Mouse (Mus musculus) neural tube, embryonic 11.5 days (tissue): ENCODE results near the gene Banp. TPM values are rescaled to one million over a fixed set of nuclear protein-coding genes. Genes with fewer than 3 reads are reported as not detected.

Experiments
- ATAC-seq: fragments of 200-750 bp; cut with Nextera tagmentation; 2 replicates; pipeline ENCODE4 v1.8.0; 2017; ENCODE audit warnings: moderate number of reproducible peaks, mild to moderate bottlenecking, moderate TSS enrichment, moderate library complexity; ENCODE audit not compliant: insufficient read depth, low FRiP score, low TSS enrichment
- DNase-seq: peaks from one replicate; pipeline ENCODE4 v3.0.0-alpha.2; 2015; ENCODE audit warnings: low spot score
- H3K27ac ChIP-seq: fragments of 300-500 bp; sonication (generic); 2 replicates; pipeline ENCODE4 v1.5.1; 2014; ENCODE audit warnings: low read depth, mild to moderate bottlenecking, low read length
- H3K27me3 ChIP-seq: fragments of 300-500 bp; sonication (generic); 2 replicates; pipeline ENCODE4 v1.6.1; 2014; ENCODE audit warnings: mild to moderate bottlenecking, low read length, mixed read lengths; ENCODE audit not compliant: control insufficient read depth, insufficient read depth
- H3K36me3 ChIP-seq: fragments of 300-500 bp; sonication (generic); 2 replicates; pipeline ENCODE4 v1.6.1; 2014; ENCODE audit warnings: mild to moderate bottlenecking, low read length, moderate library complexity, mixed read lengths; ENCODE audit not compliant: control insufficient read depth, insufficient read depth
- H3K4me1 ChIP-seq: fragments of 300-500 bp; sonication (generic); 2 replicates; pipeline ENCODE4 v1.6.1; 2014; ENCODE audit warnings: low read length, mixed read lengths; ENCODE audit not compliant: control insufficient read depth, insufficient read depth
- H3K4me2 ChIP-seq: fragments of 300-500 bp; sonication (generic); 2 replicates; pipeline ENCODE4 v1.6.1; 2014; ENCODE audit warnings: low read depth, mild to moderate bottlenecking, moderate library complexity
- H3K4me3 ChIP-seq: fragments of 300-500 bp; sonication (generic); 2 replicates; pipeline ENCODE4 v1.5.1; 2014; ENCODE audit warnings: low read depth, low read length
- H3K9ac ChIP-seq: fragments of 300-500 bp; sonication (generic); 2 replicates; pipeline ENCODE4 v1.6.1; 2014; ENCODE audit warnings: mild to moderate bottlenecking, low read length
- H3K9me3 ChIP-seq: fragments of 300-500 bp; sonication (generic); 2 replicates; pipeline ENCODE4 v1.6.1; 2016; ENCODE audit warnings: low read length; ENCODE audit not compliant: control insufficient read depth
- WGBS: fragments of 180-500 bp; shearing (Covaris S2); extraction: QIAGEN DNeasy Blood & Tissue Kit; methylation state at CpG from one replicate; pipeline ENCODE4 v1.1.7; 2014; 5-methylcytosine and 5-hydroxymethylcytosine counted together
- microRNA-seq: library from miRNA; unstranded; fragments of <30 nt; microRNA quantifications from one replicate; pipeline ENCODE4, GENCODE M21; 2016
- polyA plus RNA-seq: library from polyadenylated mRNA; unstranded; fragments of >200 nt; fragmentation: Nextera tagmentation; extraction: Ambion mirVana; gene quantifications from 2 replicates; pipeline ENCODE4 v1.2.1, GENCODE M21; 2014

The Banp gene
- polyA plus RNA-seq, 1 experiment from 2014 or later: 60.6 TPM

DNA sequence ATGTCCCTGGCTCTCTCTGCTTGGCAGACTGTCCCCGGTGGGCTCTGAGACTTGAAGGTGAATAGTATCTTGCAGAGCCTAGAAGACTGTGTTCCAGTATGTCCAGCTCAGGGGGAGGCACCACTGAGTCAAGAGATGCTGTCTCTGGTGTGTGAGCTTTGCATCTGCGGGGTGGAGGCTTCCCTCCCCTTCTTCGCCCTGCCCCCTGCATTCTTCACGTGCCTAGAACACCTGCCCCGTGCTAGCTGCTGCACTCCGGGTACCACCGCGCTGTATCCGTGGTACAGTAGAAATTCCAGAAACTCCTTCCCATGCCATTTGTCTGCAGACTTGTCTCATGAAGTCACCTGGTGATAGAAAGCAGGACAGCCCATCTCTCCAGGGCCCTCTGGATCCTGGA lies 124.4 kb downstream of the Banp start:
- DNase-seq (no peak), ATAC-seq (no peak)
- Histone ChIP-seq H3K36me3 (no peaks in the 10 kb centered on the region), H3K9me3 (no peaks in the 10 kb centered on the region), H3K9ac (no peak overlapping the region), H3K4me2 (no peak overlapping the region), H3K27ac (no peak overlapping the region), H3K4me3 (no peak overlapping the region), H3K4me1 (no peaks in the 10 kb centered on the region), H3K27me3 (no peaks in the 10 kb centered on the region)
- 83% methylated on average over 9 of the region's 9 CpGs for WGBS

DNA sequence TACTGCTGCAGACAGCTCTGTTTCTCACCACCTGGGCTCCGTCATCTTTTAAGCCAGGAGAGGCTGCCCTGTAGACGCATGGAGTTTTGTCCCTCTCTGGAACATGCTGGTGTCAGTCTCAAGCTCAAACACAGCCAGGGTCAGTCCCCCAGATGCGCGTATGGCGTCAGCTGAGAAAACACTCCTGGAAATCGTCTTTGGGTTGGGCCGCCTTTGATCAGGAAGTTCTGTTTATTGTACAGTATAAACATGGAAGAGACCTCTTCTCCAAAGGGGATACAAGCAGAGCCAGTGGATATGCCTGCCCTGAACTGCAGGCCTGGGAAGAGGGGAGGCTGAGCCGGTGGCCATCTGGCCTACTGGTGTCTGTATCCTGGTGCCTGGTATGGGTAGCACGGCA lies 124.9 kb downstream of the Banp start:
- H3K4me1 ChIP-seq: no peaks in the 10 kb centered on the region
- 75% methylated on average over 9 of the region's 9 CpGs for WGBS

DNA sequence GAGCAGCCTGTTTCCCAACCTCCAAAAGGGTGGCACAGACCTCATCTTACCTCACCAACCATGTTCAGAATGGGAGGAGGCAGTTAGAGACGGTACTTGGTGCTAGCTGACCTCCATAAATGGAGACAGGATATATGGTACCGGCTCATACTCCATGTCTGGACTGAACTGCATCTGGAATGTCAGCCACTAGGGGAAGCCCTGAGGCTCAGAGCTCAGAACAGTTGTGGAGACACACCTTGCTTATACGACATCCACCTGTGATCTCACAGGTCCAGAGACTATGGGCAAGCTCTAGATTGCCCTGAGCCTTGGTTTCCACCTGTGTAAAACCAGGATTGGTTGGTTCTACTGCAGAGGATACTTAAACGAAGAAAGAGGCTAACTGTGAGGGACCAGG lies 125.4 kb downstream of the Banp start:
- Histone ChIP-seq H3K9ac (no peak overlapping the region), H3K9me3 (no peaks in the 10 kb centered on the region), H3K27ac (no peak overlapping the region), H3K4me3 (no peak overlapping the region), H3K4me2 (no peak overlapping the region), H3K36me3 (no peaks in the 10 kb centered on the region), H3K27me3 (no peaks in the 10 kb centered on the region), H3K4me1 (no peaks in the 10 kb centered on the region)
- WGBS: 80% methylated on average over 4 of the region's 4 CpGs
- ATAC-seq (no peak), DNase-seq (no peak)

More for the DNA sequence above, 124.9 kb downstream of the Banp start:
- Histone ChIP-seq H3K9me3 (no peaks in the 10 kb centered on the region), H3K27me3 (no peaks in the 10 kb centered on the region), H3K9ac (no peak overlapping the region), H3K4me2 (no peak overlapping the region), H3K36me3 (no peaks in the 10 kb centered on the region), H3K4me3 (no peak overlapping the region), H3K27ac (no peak overlapping the region)
- DNase-seq (no peak), ATAC-seq (no peak)

DNA sequence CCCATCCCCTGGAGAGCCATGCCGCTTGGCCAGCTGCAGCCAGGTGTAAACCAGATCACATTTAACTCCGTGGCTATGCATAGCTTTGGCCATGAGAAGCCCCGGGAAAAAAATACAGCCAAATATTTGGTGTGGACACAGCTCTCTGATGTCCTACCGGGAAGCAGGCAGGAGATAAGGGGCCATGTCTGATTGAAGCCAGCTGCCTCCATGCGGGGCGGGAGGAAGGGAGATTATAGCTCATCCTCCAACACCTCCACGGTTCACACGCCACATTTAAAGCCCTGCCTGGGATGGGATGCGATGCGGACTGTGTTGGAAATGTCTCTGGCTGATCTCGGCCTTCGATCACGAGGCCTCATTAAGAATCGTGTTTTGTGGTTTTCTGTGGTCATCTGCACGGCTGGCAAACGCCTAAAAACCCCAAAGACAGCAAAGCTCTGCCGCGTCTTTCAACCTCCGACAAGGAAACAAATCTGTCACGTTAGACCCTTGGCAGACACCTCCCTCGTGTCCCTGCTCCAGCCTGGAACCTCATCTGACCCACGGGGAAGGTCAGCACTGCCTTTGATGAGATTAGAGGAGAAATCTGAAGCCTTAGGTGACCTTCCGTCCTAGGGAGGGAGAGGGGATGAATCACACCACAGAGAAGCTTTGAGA lies 126.8 kb downstream of the Banp start:
- Histone ChIP-seq H3K36me3 (no peaks in the 10 kb centered on the region), H3K4me3 (no peak overlapping the region), H3K27me3 (no peaks in the 10 kb centered on the region), H3K9me3 (no peaks in the 10 kb centered on the region), H3K4me2 (no peak overlapping the region), H3K9ac (no peak overlapping the region), H3K4me1 (no peaks in the 10 kb centered on the region), H3K27ac (no peak overlapping the region)
- DNase-seq (no peak), ATAC-seq (no peak)
- WGBS: 52% methylated on average over 23 of the region's 23 CpGs

DNA sequence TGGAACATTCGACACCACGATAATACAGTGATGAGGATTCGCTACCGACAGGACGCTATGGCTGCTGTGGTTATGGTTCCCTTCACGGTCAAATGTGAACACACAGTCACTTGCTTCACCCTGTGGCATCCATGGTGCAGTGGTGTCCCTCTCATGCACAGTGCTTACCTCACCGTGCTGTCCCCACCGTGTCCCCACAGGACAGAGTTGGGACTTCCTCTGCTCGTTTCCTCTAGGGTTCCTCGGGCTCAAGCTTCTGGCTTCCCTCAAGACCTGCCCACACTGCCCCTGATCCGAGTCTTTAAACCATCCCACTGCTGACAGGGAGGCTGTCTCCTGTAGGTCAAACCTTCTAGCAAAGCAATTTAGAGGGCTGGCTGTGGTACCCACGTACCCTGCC lies 128.8 kb downstream of the Banp start:
- Histone ChIP-seq H3K27ac (no peak overlapping the region), H3K36me3 (no peaks in the 10 kb centered on the region), H3K4me3 (no peak overlapping the region), H3K4me2 (no peak overlapping the region), H3K9me3 (no peaks in the 10 kb centered on the region), H3K9ac (no peak overlapping the region), H3K27me3 (no peaks in the 10 kb centered on the region), H3K4me1 (no peaks in the 10 kb centered on the region)
- no peak for ATAC-seq
- no peak for DNase-seq
- 89% methylated on average over 12 of the region's 12 CpGs for WGBS

Small RNAs within 50 kb of the gene (microRNA-seq; reads per million reads assigned to microRNA genes)
- gene Mir7237: not detected

Other genes with a start within 250 kb of the Banp start
- 16.9 and 18.1 TPM in 2 replicates for gene Jph3, start 220.1 kb upstream of the Banp start, polyA plus RNA-seq
- 57.8 and 59.3 TPM in 2 replicates for gene Klhdc4, start 120.2 kb upstream of the Banp start, polyA plus RNA-seq
- gene Slc7a5, start 42.1 kb upstream of the Banp start, polyA plus RNA-seq: 37.3 and 38.1 TPM in 2 replicates
- not detected in 2 replicates for gene Car5a, start 4.8 kb upstream of the Banp start, polyA plus RNA-seq